9 mouse cellular contexts compared by ENCODE assay signal in the genomic region with DNA sequence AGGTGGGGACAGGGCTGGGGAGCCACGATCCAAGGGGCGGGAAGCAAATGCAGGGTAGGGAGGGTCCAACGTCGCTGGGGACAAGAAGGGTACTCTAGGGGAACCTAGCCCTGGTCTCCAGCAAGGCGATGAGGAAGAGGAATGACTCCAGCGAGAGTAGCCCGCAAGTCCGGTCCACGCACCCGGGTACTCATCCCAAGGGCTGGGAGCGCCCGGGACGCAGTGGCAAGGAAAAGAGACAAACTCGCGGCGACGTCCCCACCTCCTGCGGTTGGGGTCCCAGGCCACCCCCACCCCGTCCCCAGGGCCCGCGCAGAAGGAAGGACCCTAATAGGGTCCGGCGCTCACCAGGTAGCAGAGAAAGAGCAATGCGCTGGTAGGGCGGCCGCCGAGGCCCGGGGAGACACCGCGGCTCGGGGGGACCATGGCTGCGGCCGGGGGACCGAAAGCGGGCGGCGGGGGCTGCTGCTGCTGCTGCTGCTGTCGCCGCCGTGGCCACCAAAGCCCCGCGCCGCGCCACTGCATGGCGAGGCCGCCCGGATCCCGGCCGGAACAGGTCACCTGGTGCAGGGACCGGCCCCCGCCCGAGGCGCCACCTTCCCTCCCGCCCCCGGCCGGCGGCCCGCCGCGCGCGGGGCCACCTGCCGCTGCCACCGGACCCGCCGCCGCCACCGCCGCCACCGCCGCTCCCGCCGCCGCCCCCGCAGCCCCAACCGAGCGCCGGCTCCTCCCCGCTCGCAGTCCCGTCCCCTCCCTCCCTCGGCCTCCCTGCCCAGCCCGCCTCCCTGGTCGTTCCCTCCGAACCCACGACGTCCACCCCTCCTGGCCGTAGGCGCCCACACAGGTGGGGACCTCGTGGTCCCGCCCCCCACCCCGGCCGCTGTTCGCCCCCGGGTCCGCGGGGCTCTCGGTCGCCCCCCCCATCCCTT. TPM values are rescaled to one million over a fixed set of nuclear protein-coding genes. Genes with fewer than 3 reads are reported as not detected.
DNase-seq lines count a peak whose midpoint lies in the region; ATAC-seq lines count a peak whose summit lies in the region.
"Had no signal": no experiment of that assay in that cellular context is flagged by ENCODE, and none has a peak within 500 bp of the region (broad histone marks: within the 10 kb centered on the region; RNA-seq: fewer than 3 reads in every experiment).

No protein-coding gene starts in this region.

- 0 out of 2 replicates have a peak, but pooled peaks have one; percentile 35 for ATAC-seq in heart, embryonic 11.5 days (replicated peaks; ENCODE audit: insufficient number of reproducible peaks, low FRiP score, low TSS enrichment)
- no peak for ATAC-seq in liver, embryonic 12.5 days
- peak; percentile 55 for ATAC-seq in neural tube, embryonic 12.5 days (ENCODE audit: low FRiP score, low read depth)

- H3K9ac ChIP-seq in heart, embryonic 11.5 days (ENCODE audit: low read depth, low read length): peak overlapping the region; percentile 70
- no peak overlapping the region for H3K9ac ChIP-seq in liver, embryonic 12.5 days
- peak overlapping the region; percentile 76 for H3K9ac ChIP-seq in neural tube, embryonic 12.5 days

- no peak for DNase-seq in heart, adult 9 months (ENCODE audit: low spot score in 2 of 2)
- peak; percentile 28 to 46 for DNase-seq in adrenal gland, adult 18-20 months (ENCODE audit: low spot score in 2 of 2)
- peak; percentile 59 for DNase-seq in embryonic facial prominence, embryonic 10.5 days (ENCODE audit: low spot score)
- peak; percentile 46 for DNase-seq in hindbrain, embryonic 10.5 days (ENCODE audit: low spot score)
- no peak for DNase-seq in adipocyte (ENCODE audit: low spot score)

- H3K27me3 ChIP-seq in heart, embryonic 11.5 days (ENCODE audit: control insufficient read depth, insufficient read depth, low read length): peaks cover 28% of the 10 kb centered on the region
- peaks cover 77% of the 10 kb centered on the region for H3K27me3 ChIP-seq in embryonic facial prominence, embryonic 10.5 days (replicated peaks; ENCODE audit: low read depth, poor library complexity, severe bottlenecking)
- H3K27me3 ChIP-seq in hindbrain, embryonic 10.5 days (ENCODE audit: insufficient read depth, poor library complexity, severe bottlenecking): peaks cover 58% of the 10 kb centered on the region
- H3K27me3 ChIP-seq in liver, embryonic 12.5 days (replicated peaks): peaks cover 76% of the 10 kb centered on the region
- H3K27me3 ChIP-seq in neural tube, embryonic 12.5 days (replicated peaks): peaks cover 19% of the 10 kb centered on the region

- H3K9me3 ChIP-seq in heart, embryonic 11.5 days (replicated peaks; ENCODE audit: control insufficient read depth, low read length): no peaks in the 10 kb centered on the region
- no peaks in the 10 kb centered on the region for H3K9me3 ChIP-seq in embryonic facial prominence, embryonic 10.5 days
- H3K9me3 ChIP-seq in hindbrain, embryonic 10.5 days: no peaks in the 10 kb centered on the region
- H3K9me3 ChIP-seq in liver, embryonic 12.5 days (replicated peaks): no peaks in the 10 kb centered on the region
- no peaks in the 10 kb centered on the region for H3K9me3 ChIP-seq in neural tube, embryonic 12.5 days

- peak overlapping the region; percentile 95 for H3K4me2 ChIP-seq in heart, embryonic 11.5 days
- H3K4me2 ChIP-seq in liver, embryonic 12.5 days: peak overlapping the region; percentile 78
- peak overlapping the region; percentile 100 for H3K4me2 ChIP-seq in neural tube, embryonic 12.5 days (replicated peaks)

- H3K4me3 ChIP-seq in heart, embryonic 11.5 days (ENCODE audit: low read depth, low read length): peak overlapping the region; percentile 71
- H3K4me3 ChIP-seq in embryonic facial prominence, embryonic 10.5 days: peak overlapping the region; percentile 76
- H3K4me3 ChIP-seq in hindbrain, embryonic 10.5 days: peak overlapping the region; percentile 76
- peak overlapping the region; percentile 53 for H3K4me3 ChIP-seq in liver, embryonic 12.5 days
- H3K4me3 ChIP-seq in neural tube, embryonic 12.5 days: peak overlapping the region; percentile 74

- H3K4me1 ChIP-seq in heart, embryonic 11.5 days (ENCODE audit: control insufficient read depth, insufficient read depth, low read length): peaks cover 3% of the 10 kb centered on the region; the same call in 1 of the 2 replicates
- H3K4me1 ChIP-seq in embryonic facial prominence, embryonic 10.5 days: peaks cover 31% of the 10 kb centered on the region
- H3K4me1 ChIP-seq in hindbrain, embryonic 10.5 days (replicated peaks): peaks cover 42% of the 10 kb centered on the region
- H3K4me1 ChIP-seq in liver, embryonic 12.5 days: peaks cover 6% of the 10 kb centered on the region; the same call in 1 of the 2 replicates
- H3K4me1 ChIP-seq in neural tube, embryonic 12.5 days: peaks cover 12% of the 10 kb centered on the region

- H3K27ac ChIP-seq in heart, embryonic 11.5 days (ENCODE audit: low read depth, low read length): no peak overlapping the region
- H3K27ac ChIP-seq in embryonic facial prominence, embryonic 10.5 days (replicated peaks): peak overlapping the region; percentile 79
- H3K27ac ChIP-seq in hindbrain, embryonic 10.5 days: peak overlapping the region; percentile 90
- H3K27ac ChIP-seq in liver, embryonic 12.5 days: no peak overlapping the region
- H3K27ac ChIP-seq in neural tube, embryonic 12.5 days: no peak overlapping the region

- H3K36me3 ChIP-seq in heart, embryonic 11.5 days (ENCODE audit: control insufficient read depth, insufficient read depth, low read length): no peaks in the 10 kb centered on the region
- no peaks in the 10 kb centered on the region for H3K36me3 ChIP-seq in embryonic facial prominence, embryonic 10.5 days (replicated peaks)
- no peaks in the 10 kb centered on the region for H3K36me3 ChIP-seq in hindbrain, embryonic 10.5 days
- no peaks in the 10 kb centered on the region for H3K36me3 ChIP-seq in liver, embryonic 12.5 days
- H3K36me3 ChIP-seq in neural tube, embryonic 12.5 days: no peaks in the 10 kb centered on the region

- WGBS in heart, embryonic 11.5 days (ENCODE audit: insufficient replicate concordance): under 1% methylated on average over 49 of the region's 99 CpGs
- 1% methylated on average over 90 of the region's 99 CpGs for WGBS in embryonic facial prominence, embryonic 10.5 days
- WGBS in hindbrain, embryonic 10.5 days: 0% methylated on average over 81 of the region's 99 CpGs
- WGBS in liver, embryonic 12.5 days (ENCODE audit: insufficient replicate concordance): 2% methylated on average over 51 of the region's 99 CpGs
- WGBS in neural tube, embryonic 12.5 days: 1% methylated on average over 69 of the region's 99 CpGs

RNA-seq across cellular contexts. Expression of a gene that starts 0.7 kb away (rescaled TPM):
- 1.5 and 1.9 TPM in 2 replicates for polyA plus RNA-seq in heart, embryonic 11.5 days (2014; fragmentation: Nextera tagmentation; extraction: Ambion mirVana)
- 1 to 10 TPM; 1.3 to 2.5 TPM for total RNA-seq in adrenal gland, adult 18-20 months (2021)
- 1.5 and 1.6 TPM in 2 replicates for polyA plus RNA-seq in embryonic facial prominence, embryonic 10.5 days (2016; fragmentation: Nextera tagmentation; extraction: Ambion mirVana)
- polyA plus RNA-seq in hindbrain, embryonic 10.5 days (2016; fragmentation: Nextera tagmentation; extraction: Ambion mirVana): 2.3 and 2.7 TPM in 2 replicates
- 0.10 and 0.11 TPM in 2 replicates for polyA plus RNA-seq in liver, embryonic 12.5 days (2016; fragmentation: Nextera tagmentation; extraction: Ambion mirVana)
- polyA plus RNA-seq in neural tube, embryonic 12.5 days (2016; fragmentation: Nextera tagmentation; extraction: Ambion mirVana): 4.6 and 5.7 TPM in 2 replicates
- polyA plus RNA-seq: C2C12 had no signal

RNA-seq across cellular contexts. Expression of a gene that starts 53.8 kb away (rescaled TPM):
- 146 and 150 TPM in 2 replicates for polyA plus RNA-seq in heart, embryonic 11.5 days (2014; fragmentation: Nextera tagmentation; extraction: Ambion mirVana)
- 10 to 100 TPM; 41.4 to 48.1 TPM for total RNA-seq in adrenal gland, adult 18-20 months (2021)
- polyA plus RNA-seq in embryonic facial prominence, embryonic 10.5 days (2016; fragmentation: Nextera tagmentation; extraction: Ambion mirVana): 53.2 and 57.7 TPM in 2 replicates
- 67.8 and 74.2 TPM in 2 replicates for polyA plus RNA-seq in hindbrain, embryonic 10.5 days (2016; fragmentation: Nextera tagmentation; extraction: Ambion mirVana)
- 38.3 and 47.5 TPM in 2 replicates for polyA plus RNA-seq in liver, embryonic 12.5 days (2016; fragmentation: Nextera tagmentation; extraction: Ambion mirVana)
- polyA plus RNA-seq in neural tube, embryonic 12.5 days (2016; fragmentation: Nextera tagmentation; extraction: Ambion mirVana): 65.6 and 75.6 TPM in 2 replicates

Comparison
In these comparisons a context has a peak if more than half of its experiments do, and no peak if none do; other contexts are left out.
1. H3K27ac ChIP-seq: peak in embryonic facial prominence, embryonic 10.5 days (single experiment) and hindbrain, embryonic 10.5 days (single experiment); none in heart, embryonic 11.5 days (single experiment), liver, embryonic 12.5 days (single experiment) and neural tube, embryonic 12.5 days (single experiment).
2. DNase-seq: peak in adrenal gland, adult 18-20 months (2 of 2), embryonic facial prominence, embryonic 10.5 days (single experiment) and hindbrain, embryonic 10.5 days (single experiment); none in heart, adult 9 months (0 of 2) and adipocyte (single experiment).
3. Peak in every context shown above with its lines, with median percentiles within 50 percentile points of each other: H3K4me2 ChIP-seq and H3K4me3 ChIP-seq.